Mouse (Mus musculus): Measurements from ENCODE around the gene Gtpbp10.

- TF ChIP-seq CTCF (IDR thresholded peaks at IDR 0.05; ENCODE audit: extremely low read depth, insufficient read depth, insufficient read length, insufficient replicate concordance) (no peak), POLR2A (IDR thresholded peaks at IDR 0.05; ENCODE audit: low read depth, low read length) (no peak)
These were observed 3.1 kb upstream of the Gtpbp10 start for GRCm38 (mm10) chr5:5562435-5562834.
